Mouse (Mus musculus): ENCODE data around the gene Pgap3.
"Not testable (repeated sequence)": the region's sequence is repeated elsewhere in the genome, so short reads cannot be mapped to it uniquely, and the experiment has no call there.

Pgap3 gene

DNA sequence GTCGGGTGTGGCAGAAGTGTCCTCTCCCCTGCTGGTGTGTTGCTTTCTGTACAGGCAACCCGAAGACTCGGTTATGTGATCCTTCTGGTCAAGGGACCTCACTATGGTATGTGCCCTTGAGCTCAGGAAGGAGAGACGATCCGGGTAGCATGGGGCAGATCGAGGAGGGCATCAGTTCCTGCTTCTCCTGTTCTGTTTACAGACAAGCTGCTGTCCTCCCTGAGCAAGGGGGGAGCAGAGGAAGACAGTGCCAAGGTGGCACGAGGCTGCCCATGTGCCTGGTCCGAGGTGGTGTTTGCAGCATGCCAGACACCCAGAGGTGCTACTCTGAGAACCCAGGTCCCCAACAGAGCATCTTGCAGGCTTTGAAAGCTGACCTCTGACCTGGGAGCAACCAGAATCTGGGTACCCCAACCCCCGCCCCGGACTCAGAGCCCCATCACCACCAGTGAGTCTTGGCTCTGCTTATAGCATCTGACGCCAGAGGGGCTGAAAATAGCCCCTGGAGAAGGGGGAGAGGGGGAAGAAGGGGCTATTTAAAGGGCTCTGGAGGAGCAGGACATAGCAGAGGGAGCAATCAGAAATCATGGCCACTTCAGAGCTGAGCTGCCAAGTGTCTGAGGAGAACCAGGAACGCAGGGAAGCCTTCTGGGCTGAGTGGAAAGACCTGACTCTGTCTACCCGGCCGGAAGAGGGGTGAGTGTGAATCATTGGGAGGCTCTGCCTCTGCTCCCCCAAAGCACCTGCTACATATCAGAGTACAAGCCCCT lies 16.8 kb downstream of the Pgap3 start, which contains the start of gene Tcap:
Gene Tcap, plus strand, starts transcription at position 551 of the 770 bp plus-strand sequence.
- DNase-seq (ENCODE audit: low read depth in 1 of 2, low spot score in 2 of 2) = no peak

GRCm38 (mm10) chr11:98382405-98382804 lies 17.9 kb downstream of the Pgap3 start:
- DNase-seq (ENCODE audit: low read depth in 1 of 2, low spot score in 2 of 2) = not testable (repeated sequence)

DNA sequence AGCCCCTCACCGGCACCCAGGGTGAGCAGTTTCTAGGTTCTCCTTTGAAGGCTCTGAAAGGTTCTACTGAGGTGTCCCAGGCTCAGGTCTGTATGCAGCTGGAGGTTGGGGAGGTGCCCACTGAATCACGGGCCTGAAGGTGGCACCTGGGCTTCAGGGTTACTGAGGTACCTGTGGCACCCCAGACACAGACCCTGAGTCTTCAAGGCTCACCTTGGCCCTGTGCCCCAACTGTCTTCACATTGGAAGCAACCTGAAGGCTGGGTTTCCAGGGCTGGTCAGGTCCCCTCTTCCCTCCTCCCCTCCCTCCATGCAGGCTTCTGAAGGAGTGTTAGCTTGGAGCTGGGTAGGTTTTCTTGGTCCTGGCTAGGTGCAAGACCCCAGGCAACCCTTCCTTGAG lies 18.6 kb downstream of the Pgap3 start:
- no peak for DNase-seq (ENCODE audit: low read depth in 1 of 2, low spot score in 2 of 2)

GRCm38 (mm10) chr11:98380106-98380505 lies 20.2 kb downstream of the Pgap3 start:
- no peak for DNase-seq (ENCODE audit: low read depth in 1 of 2, low spot score in 2 of 2)

DNA sequence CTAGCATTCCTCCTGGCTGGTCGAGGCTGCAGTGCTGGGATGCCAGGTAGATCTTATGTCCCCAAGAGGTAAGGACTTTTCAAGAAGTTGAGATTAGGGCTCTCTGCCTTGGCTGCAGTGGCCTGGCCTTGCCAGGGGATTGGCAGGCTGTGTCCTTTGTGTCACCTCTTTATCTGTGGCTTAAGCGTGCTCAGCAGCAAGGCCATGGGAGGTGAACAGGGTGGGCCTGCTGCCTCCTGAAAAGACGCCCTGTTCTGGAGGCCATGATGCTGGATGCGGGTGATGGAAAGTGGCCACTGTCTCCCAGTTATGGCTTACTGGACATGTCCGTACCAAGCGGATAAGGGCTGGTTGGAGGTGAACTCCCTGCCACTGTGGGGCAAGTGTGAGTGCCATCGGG lies 20.9 kb downstream of the Pgap3 start:
- DNase-seq (ENCODE audit: low read depth in 1 of 2, low spot score in 2 of 2) = no peak

- DNase-seq (ENCODE audit: low read depth in 1 of 2, low spot score in 2 of 2) = no peak
These were observed 22.5 kb downstream of the Pgap3 start for GRCm38 (mm10) chr11:98377787-98378186.

DNA sequence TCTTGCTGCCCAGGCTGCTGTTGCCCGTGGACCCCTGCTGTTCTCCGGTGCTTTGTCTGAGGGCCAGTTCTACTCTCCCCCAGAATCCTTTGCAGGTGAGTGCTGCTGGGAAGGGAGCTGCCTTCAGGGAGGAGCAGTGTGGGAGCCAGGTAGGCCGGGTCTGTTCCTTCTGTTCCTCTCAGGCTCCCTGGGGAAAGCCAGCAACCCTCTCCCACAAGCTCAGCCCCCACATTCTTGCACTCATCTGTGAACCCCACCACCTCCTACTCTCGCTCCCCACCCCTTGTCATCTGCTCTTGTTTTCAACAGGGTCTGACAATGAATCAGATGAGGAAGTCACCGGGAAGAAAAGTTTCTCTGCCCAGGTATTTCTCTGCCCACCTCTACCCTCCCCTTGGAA lies 23.5 kb downstream of the Pgap3 start:
- no peak for DNase-seq (ENCODE audit: low read depth in 1 of 2, low spot score in 2 of 2)

DNA sequence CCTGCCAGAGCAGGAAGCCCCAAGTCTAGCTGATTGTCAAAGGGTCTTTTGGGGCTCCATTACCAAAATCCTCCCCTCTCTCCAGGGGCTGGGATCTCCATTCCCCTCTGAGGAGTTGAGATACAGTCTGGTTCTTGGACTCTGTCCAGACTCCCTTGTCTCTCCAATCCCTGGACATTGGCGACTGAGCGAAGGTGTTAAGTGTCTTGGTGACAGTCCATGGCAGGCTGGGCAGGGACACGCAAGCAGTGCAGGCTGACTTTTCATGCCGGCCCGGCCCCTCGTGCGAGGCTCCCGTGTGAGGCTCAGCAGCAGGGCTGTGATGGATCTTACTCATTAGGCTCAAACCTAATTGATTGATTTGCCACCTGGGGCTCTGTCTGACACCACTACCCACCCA lies 26.0 kb downstream of the Pgap3 start:
- DNase-seq (ENCODE audit: low read depth in 1 of 2, low spot score in 2 of 2) = no peak

DNA sequence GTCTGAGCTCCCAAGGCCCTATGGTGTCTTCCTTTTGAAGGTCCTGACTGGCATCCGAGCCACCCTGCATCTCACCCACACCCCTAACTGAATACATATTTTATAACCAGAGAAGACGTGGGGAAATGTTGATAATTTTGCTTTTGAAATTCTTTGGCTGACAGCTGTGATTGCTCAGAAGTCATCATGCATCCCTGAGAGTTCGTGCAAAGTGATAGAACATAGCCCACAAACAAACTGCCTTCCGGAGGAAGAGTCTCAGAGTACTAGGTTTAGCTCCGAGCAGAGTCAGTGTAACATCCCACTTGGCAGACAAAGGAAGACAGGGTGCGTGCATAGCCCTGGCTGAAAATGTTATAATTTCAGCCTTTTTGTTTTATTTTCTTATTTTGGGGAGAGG lies 27.0 kb downstream of the Pgap3 start:
- DNase-seq (ENCODE audit: low read depth in 1 of 2, low spot score in 2 of 2) = no peak

- DNase-seq (ENCODE audit: low read depth in 1 of 2, low spot score in 2 of 2) = no peak
These were observed 27.9 kb downstream of the Pgap3 start for GRCm38 (mm10) chr11:98372406-98372805.

GRCm38 (mm10) chr11:98371556-98372240 lies 28.6 kb downstream of the Pgap3 start:
- DNase-seq (ENCODE audit: low read depth in 1 of 2, low spot score in 2 of 2) = no peak

- no peak for DNase-seq (ENCODE audit: low read depth in 1 of 2, low spot score in 2 of 2)
These were observed 29.7 kb downstream of the Pgap3 start for GRCm38 (mm10) chr11:98370588-98370987.

DNA sequence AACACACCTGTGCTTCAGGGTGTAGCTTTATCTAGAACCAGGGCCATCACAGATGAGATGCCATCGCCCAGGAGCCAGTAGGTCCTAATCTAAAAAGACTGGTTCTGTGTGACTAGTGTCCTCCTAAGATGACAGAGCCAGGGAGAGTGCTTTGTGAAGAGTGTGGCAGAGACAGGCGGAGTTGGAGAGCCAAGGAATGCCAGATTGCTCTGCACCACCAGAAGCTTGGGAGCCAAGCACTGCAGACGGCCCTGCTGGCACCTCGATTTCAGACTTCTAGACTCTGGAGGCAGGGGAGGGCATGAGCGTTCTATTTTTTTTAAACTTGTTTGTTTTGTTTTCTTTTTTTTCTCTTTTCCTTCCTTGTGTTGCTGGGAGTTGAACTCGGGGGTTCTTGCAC lies 31.0 kb downstream of the Pgap3 start:
- DNase-seq (ENCODE audit: low read depth in 1 of 2, low spot score in 2 of 2) = no peak

GRCm38 (mm10) chr11:98367863-98368186 lies 32.5 kb downstream of the Pgap3 start:
- DNase-seq (ENCODE audit: low read depth in 1 of 2, low spot score in 2 of 2) = no peak

DNA sequence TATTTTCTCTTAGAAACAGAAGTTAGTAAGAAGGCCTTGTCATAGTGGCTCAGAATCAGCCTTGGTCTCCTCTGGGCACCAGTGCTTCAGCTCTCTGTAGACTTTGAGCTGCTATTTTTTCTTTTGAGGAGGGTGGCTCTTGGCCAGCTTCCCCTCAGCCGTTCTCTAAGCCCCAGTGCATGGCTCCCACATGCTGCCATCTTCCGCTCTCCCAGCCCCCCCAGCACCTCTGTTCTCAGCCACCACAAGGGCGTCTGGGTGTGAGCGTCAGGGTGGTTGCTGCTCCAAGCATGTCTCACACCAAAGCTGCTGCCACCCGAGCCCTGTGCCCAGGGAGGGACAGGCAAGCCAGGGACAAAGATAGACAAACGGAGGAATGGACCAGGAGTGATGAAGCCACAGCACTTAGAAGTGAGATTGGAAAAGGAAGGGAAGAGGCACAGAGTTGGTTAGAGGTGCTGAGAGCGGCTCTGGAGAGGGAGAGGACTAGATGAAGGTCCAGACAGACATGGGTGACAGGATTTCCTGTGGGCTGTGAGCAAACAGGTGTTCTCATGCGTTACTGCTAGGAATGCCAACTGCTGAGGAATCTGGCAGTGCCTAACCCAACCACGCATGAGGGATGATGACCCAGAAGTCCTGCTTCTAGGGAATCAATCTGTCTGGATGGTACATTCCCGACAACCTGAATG lies 33.0 kb downstream of the Pgap3 start:
- no peak for DNase-seq (ENCODE audit: low read depth in 1 of 2, low spot score in 2 of 2)

DNA sequence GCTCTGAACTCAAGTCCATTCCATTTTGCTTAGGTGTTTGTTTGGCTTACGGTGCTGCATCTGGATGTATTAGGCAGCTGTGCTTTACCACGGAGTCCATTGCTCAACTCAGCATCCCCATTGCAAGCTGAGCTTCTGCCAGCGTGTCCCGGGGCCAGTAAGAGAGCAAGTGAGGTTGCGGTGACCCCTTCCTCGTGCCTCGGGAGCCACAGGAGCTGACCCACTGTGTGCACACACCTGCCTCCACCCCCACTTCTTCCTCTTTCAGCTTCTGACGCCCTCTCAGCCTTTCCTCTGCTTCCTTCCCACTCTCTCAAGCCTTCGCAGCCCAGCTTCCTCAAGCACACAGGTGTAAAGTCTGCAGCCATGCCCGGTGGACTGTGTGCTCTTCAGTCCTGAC lies 34.0 kb downstream of the Pgap3 start:
- no peak for DNase-seq (ENCODE audit: low read depth in 1 of 2, low spot score in 2 of 2)

GRCm38 (mm10) chr11:98364410-98364809 lies 35.9 kb downstream of the Pgap3 start:
- DNase-seq (ENCODE audit: low read depth in 1 of 2, low spot score in 2 of 2) = no peak

DNA sequence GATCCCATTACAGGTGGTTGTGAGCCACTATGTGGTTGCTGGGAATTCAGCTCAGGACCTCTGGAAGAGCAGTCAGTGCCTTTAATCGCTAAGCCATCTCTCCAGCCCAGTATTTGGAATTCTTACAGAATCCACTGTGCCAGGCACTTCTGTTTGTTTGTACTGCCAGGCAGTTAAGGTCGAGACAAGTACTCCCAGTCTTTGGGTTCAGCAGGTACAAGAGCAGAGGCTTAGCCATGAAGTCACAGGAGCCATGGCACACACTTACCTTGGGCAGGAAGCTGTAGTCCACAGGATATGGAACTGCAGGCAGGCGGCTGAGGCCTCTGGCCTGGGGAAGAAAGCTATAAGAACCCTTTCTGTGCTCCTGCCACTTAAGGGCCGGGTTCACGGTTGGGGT lies 36.5 kb downstream of the Pgap3 start:
- no peak for DNase-seq (ENCODE audit: low read depth in 1 of 2, low spot score in 2 of 2)

- peak in 1 of 2 experiments; percentile 16 for DNase-seq (ENCODE audit: low read depth in 1 of 2, low spot score in 2 of 2)
These were observed 39.3 kb downstream of the Pgap3 start for GRCm38 (mm10) chr11:98360866-98361521.

DNA sequence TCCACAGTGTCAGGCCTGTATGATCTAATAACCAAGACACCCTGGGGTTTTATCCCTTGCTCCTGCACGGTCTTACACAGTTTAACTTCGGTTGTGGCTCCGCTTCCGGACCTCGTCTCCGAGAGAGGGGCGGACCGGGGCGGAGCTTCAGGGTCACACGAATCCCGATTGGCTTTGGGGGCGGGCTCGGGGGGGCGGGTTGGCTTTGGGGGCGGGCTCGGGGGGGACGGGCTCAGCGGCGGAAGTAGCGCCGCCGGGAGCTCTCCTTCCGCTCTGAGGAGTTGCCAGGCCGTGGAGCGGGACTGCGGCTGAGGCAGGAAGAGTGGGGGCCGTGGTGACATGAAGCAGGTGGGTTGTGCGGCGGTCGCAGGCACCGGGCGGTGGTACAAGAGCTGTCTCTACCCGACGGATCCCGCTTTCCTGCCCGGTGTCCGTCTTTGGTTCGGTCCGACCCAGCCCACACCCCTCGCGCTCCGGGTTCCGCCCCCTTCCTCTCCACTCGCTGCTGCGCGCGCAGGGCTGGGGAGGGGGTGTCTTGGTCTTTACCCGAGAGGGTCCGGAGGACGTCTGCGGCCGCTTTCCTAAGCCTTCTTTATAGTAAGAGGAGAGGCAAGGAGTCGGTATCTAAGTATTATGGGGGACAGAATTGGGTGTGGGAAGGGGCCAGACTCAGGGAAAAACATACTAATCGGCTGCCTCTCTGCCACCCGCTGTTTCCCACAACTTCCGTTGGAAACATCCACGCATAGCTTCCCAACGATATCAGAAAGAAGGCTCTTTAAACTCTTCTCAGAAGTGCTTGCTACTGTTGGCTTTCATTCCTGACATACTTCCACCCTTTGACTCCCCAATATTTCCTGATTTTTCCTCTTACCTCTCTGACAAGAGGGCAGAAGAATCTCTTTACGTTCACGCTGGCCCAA lies 41.9 kb downstream of the Pgap3 start, which contains the start of gene Stard3:
Gene Stard3, plus strand, starts transcription at position 208 of the 923 bp plus-strand sequence.
- DNase-seq (ENCODE audit: low read depth in 1 of 2, low spot score in 2 of 2) = peak; percentile 64 to 74

Measured in monocyte, adult 2 months (primary cell).